Mouse (Mus musculus) myocyte (in vitro differentiated cells): ENCODE measurements around the gene Rfc1.

Source experiments
- MYOG ChIP-seq, 3 experiments: IDR thresholded peaks; one replicate each; pipeline ENCODE4 v1.6.1; 2011; ENCODE audit warnings: control low read depth in 2 of 3, low read depth in 2 of 3, mild to moderate bottlenecking in 2 of 3; ENCODE audit not compliant: insufficient read length in 2 of 3, control insufficient read depth in 1 of 3, insufficient read depth in 1 of 3
- POLR2A ChIP-seq: IDR thresholded peaks from one replicate; pipeline ENCODE4 v1.6.1; 2011; ENCODE audit warnings: low read depth, mild to moderate bottlenecking, control low read depth, moderate library complexity; ENCODE audit not compliant: insufficient read length
- POLR2AphosphoS2 ChIP-seq: IDR thresholded peaks from one replicate; pipeline ENCODE4 v1.6.1; 2011; ENCODE audit warnings: low read depth, control low read depth; ENCODE audit not compliant: insufficient read length
- USF1 ChIP-seq: IDR thresholded peaks from one replicate; pipeline ENCODE4 v1.6.1; 2011; ENCODE audit warnings: low read depth, mild to moderate bottlenecking, control low read depth, moderate library complexity

DNA sequence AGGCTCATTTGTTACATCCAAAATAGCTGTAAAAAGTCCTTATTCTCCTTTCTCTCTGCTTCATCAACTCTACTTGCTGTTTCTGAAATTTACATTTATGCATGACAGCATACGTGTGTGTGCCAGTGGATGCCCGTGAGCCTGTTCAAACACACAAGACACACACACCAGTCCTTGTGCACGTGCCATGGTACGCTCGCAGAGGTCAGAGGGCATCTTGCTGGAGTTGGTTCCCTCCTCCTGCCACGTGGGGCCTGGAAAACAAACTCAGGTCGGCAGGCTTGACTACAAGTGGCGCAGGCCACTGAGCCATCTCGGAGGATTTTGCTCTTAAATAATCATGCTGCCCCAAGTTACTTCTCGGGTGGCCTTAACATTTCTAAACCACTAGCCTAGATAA is 15.0 kb upstream of the Rfc1 start:
- TF ChIP-seq USF1, result no peak
- no peak for TF ChIP-seq POLR2A
- no peak for TF ChIP-seq MYOG (IDR thresholded peaks at IDR 0.05; ENCODE audit: control insufficient read depth in 1 of 3, insufficient read depth in 1 of 3, insufficient read length in 2 of 3, low read depth in 2 of 3)
- no peak for TF ChIP-seq POLR2AphosphoS2
